Mouse (Mus musculus): ENCODE measurements around the gene Pde4dip.
A peak's percentile ranks its signal among the peaks of the same experiment; 100 is the strongest.

DNA sequence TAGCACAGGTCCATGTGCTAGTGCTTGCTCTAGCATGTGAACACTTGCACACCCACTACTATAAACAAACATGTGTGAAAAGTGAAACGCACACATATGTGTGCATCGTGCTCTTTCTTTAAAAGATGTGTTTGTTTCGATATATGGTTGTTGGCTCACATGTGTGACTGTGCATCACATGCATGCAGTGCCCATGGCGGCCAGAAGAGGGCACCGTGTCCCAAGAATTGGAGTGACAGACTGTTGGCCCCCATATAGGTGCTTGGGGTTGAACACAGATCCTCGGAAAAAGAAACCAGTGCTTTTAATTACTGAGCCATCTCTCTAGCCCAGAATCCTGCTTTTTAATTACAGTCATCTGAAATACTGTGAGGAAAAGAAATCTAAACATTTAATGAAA is 6.2 kb upstream of the Pde4dip start:
- TF ChIP-seq POLR2A (IDR thresholded peaks at IDR 0.05; ENCODE audit: insufficient read depth, low read depth, low read length) (no peak), CTCF (IDR thresholded peaks at IDR 0.05) (peak; percentile 61), EP300 (IDR thresholded peaks at IDR 0.05; ENCODE audit: insufficient read depth, low read depth, low read length) (no peak)
